Mouse (Mus musculus): Measurements from ENCODE around the gene Tbl3.

DNA sequence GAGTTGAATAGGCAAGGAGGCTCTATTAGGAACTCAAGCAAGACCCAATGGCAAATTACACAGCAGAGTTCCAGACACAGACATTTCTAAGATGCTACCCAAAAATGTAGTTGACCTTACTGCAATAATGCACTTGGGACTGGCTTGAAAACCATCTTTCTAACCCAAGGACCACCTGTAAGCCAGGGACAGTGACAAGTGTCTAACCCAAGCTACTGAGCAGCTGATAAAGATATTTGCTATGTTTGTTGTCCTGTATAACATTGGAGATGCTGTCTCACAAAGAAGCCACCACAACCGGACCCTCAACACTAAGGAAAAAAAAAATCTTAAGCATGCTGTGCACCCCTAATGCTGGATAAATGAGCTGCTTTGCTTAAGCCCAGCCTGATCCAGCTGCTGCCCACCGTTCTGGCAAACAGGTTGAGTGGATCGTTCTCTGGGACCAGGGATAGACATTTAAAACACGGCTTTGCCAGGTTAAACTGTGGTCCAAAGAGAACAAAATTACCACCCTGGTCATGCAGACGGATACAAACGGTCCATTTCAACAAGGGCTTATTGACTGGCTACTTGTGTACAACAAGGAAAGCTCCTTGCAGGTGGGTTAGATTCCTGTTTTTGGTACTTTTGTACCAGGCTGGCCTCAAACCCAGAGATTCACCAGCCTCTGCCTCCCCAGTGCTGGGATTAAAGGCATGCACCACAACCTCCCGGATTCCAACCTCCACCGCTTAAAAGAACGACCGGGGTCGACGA, 15.8 kb upstream of the Tbl3 start:
- TF ChIP-seq CTCF (conservative IDR thresholded peaks at IDR 0.05; ENCODE audit: low read length) (no peak), POU5F1 (IDR thresholded peaks at IDR 0.05; ENCODE audit: borderline replicate concordance, low read length) (no peak)
